Mouse (Mus musculus) C2C12 (cell line): ENCODE data around the gene Kdm5b.

Experiments used
- CEBPB ChIP-seq: IDR thresholded peaks from one replicate; pipeline ENCODE4 v1.6.1; 2011; ENCODE audit warnings: low read depth, mild to moderate bottlenecking, control low read depth, moderate library complexity
- CTCF ChIP-seq: IDR thresholded peaks from one replicate; pipeline ENCODE4 v1.5.1; 2011; ENCODE audit not compliant: control insufficient read depth, insufficient read depth, insufficient read length
- FOSL1 ChIP-seq: IDR thresholded peaks from one replicate; pipeline ENCODE4 v1.8.0; 2011; ENCODE audit warnings: mild to moderate bottlenecking, low read length; ENCODE audit not compliant: poor library complexity, insufficient read depth, severe bottlenecking
- MAX ChIP-seq: IDR thresholded peaks from one replicate; pipeline ENCODE4 v1.6.1; 2011; ENCODE audit warnings: mild to moderate bottlenecking, control low read depth
- MYOD1 ChIP-seq: IDR thresholded peaks from one replicate; pipeline ENCODE4 v1.6.1; 2011; ENCODE audit warnings: low read depth; ENCODE audit not compliant: control insufficient read depth, insufficient read length
- MYOG ChIP-seq: IDR thresholded peaks from one replicate; pipeline ENCODE4 v1.6.1; 2011; ENCODE audit not compliant: control insufficient read depth, insufficient read length; ENCODE audit errors: extremely low read depth
- USF1 ChIP-seq: IDR thresholded peaks from one replicate; pipeline ENCODE4 v1.6.1; 2011; ENCODE audit warnings: low read depth, mild to moderate bottlenecking, control low read depth, moderate library complexity

- TF ChIP-seq MAX, result no peak
- no peak for TF ChIP-seq MYOG
- TF ChIP-seq CTCF, result no peak
- no peak for TF ChIP-seq MYOD1
- TF ChIP-seq USF1, result no peak
- no peak for TF ChIP-seq CEBPB
- no peak for TF ChIP-seq FOSL1
Measured at GRCm38 (mm10) chr1:134591773-134592172, 31.8 kb downstream of the Kdm5b start.
